Mouse (Mus musculus): ENCODE data around the gene Ttc39b.

The Ttc39b gene

GRCm38 (mm10) chr4:83186448-83186847 lies 137.6 kb downstream of the Ttc39b start:
- in situ Hi-C loops (cut with MboI): no loop called here

- in situ Hi-C loops (cut with MboI): no loop called here
These were observed 140.6 kb downstream of the Ttc39b start for GRCm38 (mm10) chr4:83183288-83183930.

DNA sequence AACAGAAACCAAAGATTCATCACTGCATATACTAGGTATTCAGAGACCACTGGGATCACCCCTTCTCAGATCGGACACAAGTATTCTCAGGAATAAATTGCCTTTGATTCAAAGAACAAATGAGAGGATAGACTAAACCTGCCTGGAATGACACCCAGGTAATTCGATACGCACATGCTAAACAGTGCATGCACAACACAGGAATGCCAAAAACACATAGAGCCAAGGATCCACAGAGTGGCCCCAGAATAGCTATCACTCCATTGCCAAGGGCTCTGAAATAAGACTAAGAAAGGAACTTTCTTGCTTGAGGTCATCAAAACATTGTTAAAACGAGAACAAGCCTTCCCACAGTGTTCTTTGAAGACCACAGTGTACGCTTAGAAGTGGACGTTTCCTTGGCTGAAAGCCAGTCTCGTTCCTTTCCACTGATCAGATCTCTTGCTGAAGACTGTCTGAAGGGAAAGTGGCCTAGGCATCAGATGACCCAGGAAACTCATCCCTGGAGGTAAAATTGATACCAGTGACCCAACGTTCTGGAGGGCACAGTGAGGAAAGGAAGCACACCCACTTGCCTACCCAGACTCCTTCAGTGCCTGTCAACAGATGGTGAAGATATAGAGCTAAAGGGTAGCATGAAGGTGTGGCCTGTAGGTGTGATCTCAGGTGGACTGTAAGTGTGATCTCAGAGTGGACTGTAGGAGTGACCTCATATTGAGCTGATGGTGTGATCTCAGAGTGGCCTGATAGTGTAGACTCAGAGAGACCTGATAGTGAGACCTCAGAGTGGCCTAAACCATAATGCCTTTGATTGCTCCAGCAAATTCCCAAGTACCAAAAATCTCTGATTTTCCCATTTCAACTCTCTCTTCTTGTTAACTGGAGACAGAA lies 141.6 kb downstream of the Ttc39b start:
- in situ Hi-C loops (cut with MboI): no loop called here

GRCm38 (mm10) chr4:83177471-83177870 lies 146.6 kb downstream of the Ttc39b start:
- in situ Hi-C loops (cut with MboI): no loop called here

DNA sequence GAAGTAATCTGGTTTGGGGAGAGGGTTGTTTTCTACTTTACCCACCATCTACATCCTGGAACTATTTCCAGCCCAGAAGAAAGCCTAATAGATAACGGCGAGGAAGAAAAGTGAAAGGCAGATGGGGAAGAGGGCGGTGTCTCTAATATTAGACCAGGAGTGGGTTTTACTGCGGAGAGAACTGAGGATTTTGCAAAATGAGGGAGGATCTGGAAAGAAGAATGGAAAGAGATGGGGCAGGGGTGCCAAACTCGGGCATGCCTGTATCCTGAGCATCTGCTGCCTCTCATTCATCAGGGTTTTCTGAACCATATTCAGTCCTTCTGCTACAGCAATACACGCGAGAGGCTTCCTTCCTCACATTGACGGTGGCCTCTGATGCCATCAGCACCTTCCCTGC lies 149.1 kb downstream of the Ttc39b start:
- in situ Hi-C loops (cut with MboI): no loop called here

- in situ Hi-C loops (cut with MboI): no loop called here
These were observed 151.8 kb downstream of the Ttc39b start for GRCm38 (mm10) chr4:83172278-83172677.

DNA sequence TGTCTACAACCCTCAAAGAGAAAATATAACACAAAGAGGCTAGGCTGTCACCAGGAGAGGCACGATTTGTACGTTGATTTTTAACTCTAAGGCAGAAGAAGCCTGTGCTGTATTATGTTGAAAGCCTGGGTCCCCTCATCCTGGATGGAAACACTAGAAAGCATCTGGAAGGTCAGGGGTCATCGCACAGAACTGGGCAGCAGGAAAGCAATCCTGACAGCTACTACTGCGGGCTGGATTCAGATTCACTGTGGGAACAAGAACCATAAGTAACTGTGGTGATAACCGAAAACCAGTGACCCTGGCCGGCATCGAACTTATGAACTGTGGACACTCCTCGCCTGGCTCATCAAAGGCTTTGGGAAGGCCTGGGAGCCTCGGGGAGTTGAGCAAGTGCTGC lies 153.3 kb downstream of the Ttc39b start:
- in situ Hi-C loops (cut with MboI): no loop called here
